Mouse (Mus musculus): Measurements from ENCODE around the gene Pstpip1. TPM values are rescaled to one million over a fixed set of nuclear protein-coding genes. Genes with fewer than 3 reads are reported as not detected.

Gene Pstpip1
- polyA plus RNA-seq, 1 experiment from 2014 or later, result 3.2 TPM

- ATAC-seq, result no peak
- Histone ChIP-seq H3K36me3 (peaks cover 33% of the 10 kb centered on the region), H3K4me2 (no peak overlapping the region), H3K4me3 (no peak overlapping the region), H3K4me1 (peaks cover 14% of the 10 kb centered on the region; the same call in 1 of the 2 replicates), H3K27me3 (replicated peaks) (no peaks in the 10 kb centered on the region), H3K27ac (no peak overlapping the region), H3K9me3 (replicated peaks) (no peaks in the 10 kb centered on the region), H3K9ac (no peak overlapping the region)
- WGBS (ENCODE audit: insufficient replicate concordance), result 60% methylated on average over 4 of the region's 4 CpGs
Measured at GRCm38 (mm10) chr9:56130536-56130935, 40.8 kb downstream of the Pstpip1 start.

- H3K4me3 ChIP-seq, result no peak overlapping the region
- peaks cover 43% of the 10 kb centered on the region for H3K36me3 ChIP-seq
- H3K4me1 ChIP-seq, result peaks cover 7% of the 10 kb centered on the region; the same call in 1 of the 2 replicates
- WGBS (ENCODE audit: insufficient replicate concordance), result 76% methylated on average over 10 of the region's 10 CpGs
- H3K4me2 ChIP-seq, result no peak overlapping the region
- no peak overlapping the region for H3K9ac ChIP-seq
- H3K27me3 ChIP-seq (replicated peaks), result no peaks in the 10 kb centered on the region
- no peak overlapping the region for H3K27ac ChIP-seq
- H3K9me3 ChIP-seq (replicated peaks), result no peaks in the 10 kb centered on the region
- no peak for ATAC-seq
Measured at GRCm38 (mm10) chr9:56131813-56132525, 42.2 kb downstream of the Pstpip1 start.

- Histone ChIP-seq H3K4me3 (no peak overlapping the region), H3K36me3 (peaks cover 42% of the 10 kb centered on the region), H3K4me1 (no peaks in the 10 kb centered on the region), H3K9me3 (replicated peaks) (no peaks in the 10 kb centered on the region), H3K9ac (no peak overlapping the region), H3K27me3 (replicated peaks) (no peaks in the 10 kb centered on the region), H3K4me2 (no peak overlapping the region), H3K27ac (no peak overlapping the region)
- ATAC-seq, result no peak
- 78% methylated on average over 5 of the region's 5 CpGs for WGBS (ENCODE audit: insufficient replicate concordance)
Measured at GRCm38 (mm10) chr9:56133970-56134369, 44.2 kb downstream of the Pstpip1 start.

GRCm38 (mm10) chr9:56134614-56135013, 44.9 kb downstream of the Pstpip1 start:
- no peak for ATAC-seq
- Histone ChIP-seq H3K9me3 (replicated peaks) (no peaks in the 10 kb centered on the region), H3K27ac (no peak overlapping the region), H3K4me2 (no peak overlapping the region), H3K9ac (no peak overlapping the region), H3K4me1 (no peaks in the 10 kb centered on the region), H3K27me3 (replicated peaks) (no peaks in the 10 kb centered on the region), H3K36me3 (peaks cover 42% of the 10 kb centered on the region), H3K4me3 (no peak overlapping the region)
- WGBS (ENCODE audit: insufficient replicate concordance), result 88% methylated on average over 4 of the region's 4 CpGs

- Histone ChIP-seq H3K9me3 (replicated peaks) (no peaks in the 10 kb centered on the region), H3K27ac (no peak overlapping the region), H3K36me3 (peaks cover 45% of the 10 kb centered on the region), H3K4me1 (no peaks in the 10 kb centered on the region), H3K27me3 (replicated peaks) (no peaks in the 10 kb centered on the region), H3K4me2 (no peak overlapping the region), H3K4me3 (no peak overlapping the region), H3K9ac (no peak overlapping the region)
- 77% methylated on average over 4 of the region's 4 CpGs for WGBS (ENCODE audit: insufficient replicate concordance)
- ATAC-seq, result no peak
Measured at GRCm38 (mm10) chr9:56135590-56136197, 45.9 kb downstream of the Pstpip1 start.

GRCm38 (mm10) chr9:56141776-56142175, 52.0 kb downstream of the Pstpip1 start:
- no peaks in the 10 kb centered on the region for H3K4me1 ChIP-seq
- peaks cover 47% of the 10 kb centered on the region for H3K36me3 ChIP-seq
- ATAC-seq, result no peak
- no peak overlapping the region for H3K4me3 ChIP-seq
- no peak overlapping the region for H3K9ac ChIP-seq
- WGBS (ENCODE audit: insufficient replicate concordance), result 83% methylated on average over 9 of the region's 9 CpGs
- H3K27me3 ChIP-seq (replicated peaks), result no peaks in the 10 kb centered on the region
- no peaks in the 10 kb centered on the region for H3K9me3 ChIP-seq (replicated peaks)
- H3K4me2 ChIP-seq, result no peak overlapping the region
- no peak overlapping the region for H3K27ac ChIP-seq

GRCm38 (mm10) chr9:56144366-56145003, 54.7 kb downstream of the Pstpip1 start:
- no peak overlapping the region for H3K9ac ChIP-seq
- H3K4me3 ChIP-seq, result no peak overlapping the region
- no peaks in the 10 kb centered on the region for H3K27me3 ChIP-seq (replicated peaks)
- H3K4me2 ChIP-seq, result no peak overlapping the region
- WGBS (ENCODE audit: insufficient replicate concordance), result 83% methylated on average over 7 of the region's 7 CpGs
- H3K36me3 ChIP-seq, result peaks cover 49% of the 10 kb centered on the region
- no peak overlapping the region for H3K27ac ChIP-seq
- ATAC-seq, result no peak
- no peaks in the 10 kb centered on the region for H3K9me3 ChIP-seq (replicated peaks)
- H3K4me1 ChIP-seq, result peaks cover 8% of the 10 kb centered on the region

- peaks cover 8% of the 10 kb centered on the region for H3K4me1 ChIP-seq
- no peak overlapping the region for H3K9ac ChIP-seq
- WGBS (ENCODE audit: insufficient replicate concordance), result 79% methylated on average over 16 of the region's 16 CpGs
- H3K36me3 ChIP-seq, result peaks cover 42% of the 10 kb centered on the region
- H3K27me3 ChIP-seq (replicated peaks), result no peaks in the 10 kb centered on the region
- H3K4me2 ChIP-seq, result no peak overlapping the region
- no peaks in the 10 kb centered on the region for H3K9me3 ChIP-seq (replicated peaks)
- H3K27ac ChIP-seq, result no peak overlapping the region
- no peak for ATAC-seq
- no peak overlapping the region for H3K4me3 ChIP-seq
Measured at GRCm38 (mm10) chr9:56146326-56146923, 56.7 kb downstream of the Pstpip1 start.

- Histone ChIP-seq H3K36me3 (peaks cover 11% of the 10 kb centered on the region), H3K4me1 (peaks cover 20% of the 10 kb centered on the region), H3K4me2 (no peak overlapping the region), H3K4me3 (no peak overlapping the region), H3K9ac (no peak overlapping the region), H3K27me3 (replicated peaks) (no peaks in the 10 kb centered on the region), H3K9me3 (replicated peaks) (no peaks in the 10 kb centered on the region), H3K27ac (no peak overlapping the region)
- 69% methylated on average over 7 of the region's 7 CpGs for WGBS (ENCODE audit: insufficient replicate concordance)
- no peak for ATAC-seq
Measured at GRCm38 (mm10) chr9:56151745-56152481, 62.2 kb downstream of the Pstpip1 start.

GRCm38 (mm10) chr9:56152482-56153007, 62.8 kb downstream of the Pstpip1 start:
- Histone ChIP-seq H3K9me3 (replicated peaks) (no peaks in the 10 kb centered on the region), H3K9ac (no peak overlapping the region), H3K36me3 (peaks cover 5% of the 10 kb centered on the region; the same call in 1 of the 2 replicates), H3K4me3 (no peak overlapping the region), H3K4me2 (no peak overlapping the region), H3K27me3 (replicated peaks) (no peaks in the 10 kb centered on the region), H3K27ac (no peak overlapping the region), H3K4me1 (peaks cover 20% of the 10 kb centered on the region)
- no peak for ATAC-seq
- WGBS (ENCODE audit: insufficient replicate concordance), result 64% methylated on average over 4 of the region's 4 CpGs

GRCm38 (mm10) chr9:56154572-56154971, 64.8 kb downstream of the Pstpip1 start:
- peaks cover 21% of the 10 kb centered on the region for H3K4me1 ChIP-seq
- H3K9ac ChIP-seq, result no peak overlapping the region
- no peak overlapping the region for H3K27ac ChIP-seq
- H3K4me2 ChIP-seq, result no peak overlapping the region
- no peak overlapping the region for H3K4me3 ChIP-seq
- H3K36me3 ChIP-seq, result peaks cover 5% of the 10 kb centered on the region; the same call in 1 of the 2 replicates
- no peaks in the 10 kb centered on the region for H3K27me3 ChIP-seq (replicated peaks)
- H3K9me3 ChIP-seq (replicated peaks), result no peaks in the 10 kb centered on the region
- ATAC-seq, result no peak
- 81% methylated on average over 5 of the region's 5 CpGs for WGBS (ENCODE audit: insufficient replicate concordance)

Data from liver, embryonic 12.5 days (tissue).